Mouse (Mus musculus) kidney, embryonic 16.5 days (tissue): Measurements from ENCODE around the gene Slc12a8. TPM values are rescaled to one million over a fixed set of nuclear protein-coding genes. Genes with fewer than 3 reads are reported as not detected.

Experiments used
- ATAC-seq: fragments of 200-750 bp; cut with Nextera tagmentation; 2 replicates; pipeline ENCODE4 v1.8.0; 2017; ENCODE audit warnings: moderate TSS enrichment; ENCODE audit not compliant: low FRiP score, low TSS enrichment
- H3K27ac ChIP-seq: fragments of 300-500 bp; sonication (generic); 2 replicates; pipeline ENCODE4 v1.5.1; 2014; ENCODE audit warnings: low read length
- H3K27me3 ChIP-seq: fragments of 300-500 bp; sonication (generic); 2 replicates; pipeline ENCODE4 v1.6.1; 2014; ENCODE audit warnings: low read length, control low read depth, mixed read lengths; ENCODE audit not compliant: insufficient read depth
- H3K36me3 ChIP-seq: fragments of 300-500 bp; sonication (generic); 2 replicates; pipeline ENCODE4 v1.6.1; 2014; ENCODE audit warnings: low read length, control low read depth, mixed read lengths; ENCODE audit not compliant: insufficient read depth
- H3K4me1 ChIP-seq: fragments of 300-500 bp; sonication (generic); 2 replicates; pipeline ENCODE4 v1.6.1; 2014; ENCODE audit warnings: low read length, control low read depth, mixed read lengths; ENCODE audit not compliant: insufficient read depth
- H3K4me2 ChIP-seq: fragments of 300-500 bp; sonication (generic); replicated peaks from 2 replicates; pipeline ENCODE4 v1.6.1; 2014; ENCODE audit warnings: low read depth, low read length
- H3K4me3 ChIP-seq: fragments of 300-500 bp; sonication (generic); 2 replicates; pipeline ENCODE4 v1.5.1; 2014; ENCODE audit warnings: mild to moderate bottlenecking, low read length
- H3K9ac ChIP-seq: fragments of 300-500 bp; sonication (generic); replicated peaks from 2 replicates; pipeline ENCODE4 v1.6.1; 2014; ENCODE audit warnings: low read length
- H3K9me3 ChIP-seq: fragments of 300-500 bp; sonication (generic); 2 replicates; pipeline ENCODE4 v1.6.1; 2016; ENCODE audit warnings: low read length, control low read depth
- WGBS: fragments of 180-500 bp; shearing (Covaris S2); extraction: QIAGEN DNeasy Blood & Tissue Kit; methylation state at CpG from one replicate; pipeline ENCODE4 v1.1.7; 2014; 5-methylcytosine and 5-hydroxymethylcytosine counted together
- polyA plus RNA-seq: library from polyadenylated mRNA; unstranded; fragments of >200 nt; fragmentation: Nextera tagmentation; extraction: Ambion mirVana; gene quantifications from 2 replicates; pipeline ENCODE4 v1.2.1, GENCODE M21; 2015

Gene Slc12a8
- polyA plus RNA-seq: 0.92 and 1.0 TPM in 2 replicates

GRCm38 (mm10) chr16:33516807-33517565 lies at the start of gene Slc12a8:
TSS of gene Slc12a8 (plus strand) at chr16:33517328.
- Histone ChIP-seq H3K27me3 (no peaks in the 10 kb centered on the region), H3K9me3 (no peaks in the 10 kb centered on the region), H3K4me2 (peak within 1 kb of the TSS; percentile 78), H3K9ac (peak within 1 kb of the TSS; percentile 64), H3K36me3 (no peaks in the 10 kb centered on the region), H3K4me1 (peaks cover 20% of the 10 kb centered on the region), H3K4me3 (peak within 1 kb of the TSS; percentile 47), H3K27ac (no peak within 1 kb of the TSS; the same call in 1 of the 2 replicates)
- 6% methylated on average over 25 of the region's 27 CpGs for WGBS
- no peak; the same call in 1 of the 2 replicates for ATAC-seq

- Histone ChIP-seq H3K9ac (no peak overlapping the region), H3K4me2 (no peak overlapping the region), H3K4me1 (peaks cover 4% of the 10 kb centered on the region; the same call in 1 of the 2 replicates), H3K27ac (no peak overlapping the region), H3K4me3 (no peak overlapping the region), H3K27me3 (no peaks in the 10 kb centered on the region), H3K36me3 (peaks cover 6% of the 10 kb centered on the region), H3K9me3 (no peaks in the 10 kb centered on the region)
- WGBS: 66% methylated on average over 6 of the region's 6 CpGs
- 0 out of 2 replicates have a peak, but pooled peaks have one; percentile 23 for ATAC-seq
Measured at GRCm38 (mm10) chr16:33467451-33467850, 49.7 kb upstream of the Slc12a8 start.

- Histone ChIP-seq H3K27me3 (no peaks in the 10 kb centered on the region), H3K9ac (no peak overlapping the region), H3K9me3 (no peaks in the 10 kb centered on the region), H3K4me1 (peaks cover 4% of the 10 kb centered on the region; the same call in 1 of the 2 replicates), H3K4me3 (no peak overlapping the region), H3K27ac (no peak overlapping the region), H3K36me3 (peaks cover 14% of the 10 kb centered on the region), H3K4me2 (no peak overlapping the region)
- ATAC-seq: no peak
Measured at GRCm38 (mm10) chr16:33469973-33470372, 47.2 kb upstream of the Slc12a8 start.

GRCm38 (mm10) chr16:33474381-33474780 lies 42.7 kb upstream of the Slc12a8 start:
- Histone ChIP-seq H3K27ac (no peak overlapping the region), H3K36me3 (peaks cover 31% of the 10 kb centered on the region), H3K9me3 (no peaks in the 10 kb centered on the region), H3K4me2 (no peak overlapping the region), H3K4me3 (no peak overlapping the region), H3K27me3 (no peaks in the 10 kb centered on the region), H3K4me1 (no peaks in the 10 kb centered on the region), H3K9ac (no peak overlapping the region)
- 96% methylated on average over 6 of the region's 6 CpGs for WGBS
- no peak for ATAC-seq

GRCm38 (mm10) chr16:33479926-33480325 lies 37.2 kb upstream of the Slc12a8 start:
- Histone ChIP-seq H3K4me1 (no peaks in the 10 kb centered on the region), H3K9me3 (no peaks in the 10 kb centered on the region), H3K27me3 (no peaks in the 10 kb centered on the region), H3K27ac (no peak overlapping the region), H3K4me2 (no peak overlapping the region), H3K9ac (no peak overlapping the region), H3K4me3 (no peak overlapping the region), H3K36me3 (peaks cover 27% of the 10 kb centered on the region)
- ATAC-seq: no peak

- WGBS: 97% methylated on average over 2 of the region's 2 CpGs
Measured at GRCm38 (mm10) chr16:33481148-33481547, 36.0 kb upstream of the Slc12a8 start.

GRCm38 (mm10) chr16:33482309-33482708 lies 34.8 kb upstream of the Slc12a8 start:
- Histone ChIP-seq H3K27ac (no peak overlapping the region), H3K4me1 (no peaks in the 10 kb centered on the region), H3K4me3 (no peak overlapping the region), H3K9ac (no peak overlapping the region), H3K4me2 (no peak overlapping the region), H3K36me3 (peaks cover 23% of the 10 kb centered on the region), H3K27me3 (no peaks in the 10 kb centered on the region), H3K9me3 (no peaks in the 10 kb centered on the region)
- no peak for ATAC-seq
- 94% methylated on average over 3 of the region's 3 CpGs for WGBS

More at GRCm38 (mm10) chr16:33481148-33481547, 36.0 kb upstream of the Slc12a8 start:
- Histone ChIP-seq H3K4me1 (no peaks in the 10 kb centered on the region), H3K9me3 (no peaks in the 10 kb centered on the region), H3K27me3 (no peaks in the 10 kb centered on the region), H3K27ac (no peak overlapping the region), H3K4me3 (no peak overlapping the region), H3K4me2 (no peak overlapping the region), H3K9ac (no peak overlapping the region), H3K36me3 (peaks cover 24% of the 10 kb centered on the region)
- ATAC-seq: no peak

- Histone ChIP-seq H3K27me3 (no peaks in the 10 kb centered on the region), H3K9me3 (no peaks in the 10 kb centered on the region), H3K27ac (no peak overlapping the region), H3K9ac (no peak overlapping the region), H3K4me3 (no peak overlapping the region), H3K4me2 (no peak overlapping the region), H3K36me3 (peaks cover 21% of the 10 kb centered on the region; the same call in 1 of the 2 replicates), H3K4me1 (no peaks in the 10 kb centered on the region)
- no peak for ATAC-seq
- 83% methylated on average over 4 of the region's 4 CpGs for WGBS
Measured at GRCm38 (mm10) chr16:33487709-33488108, 29.4 kb upstream of the Slc12a8 start.

GRCm38 (mm10) chr16:33494374-33494773 lies 22.8 kb upstream of the Slc12a8 start:
- Histone ChIP-seq H3K4me1 (no peaks in the 10 kb centered on the region), H3K4me2 (no peak overlapping the region), H3K9ac (no peak overlapping the region), H3K27me3 (no peaks in the 10 kb centered on the region), H3K9me3 (no peaks in the 10 kb centered on the region), H3K27ac (no peak overlapping the region), H3K4me3 (no peak overlapping the region), H3K36me3 (peaks cover 30% of the 10 kb centered on the region)
- no peak for ATAC-seq
- 88% methylated on average over 4 of the region's 4 CpGs for WGBS

- no peak for ATAC-seq
- H3K27me3 ChIP-seq: no peaks in the 10 kb centered on the region
- H3K27ac ChIP-seq: no peak overlapping the region
- H3K4me2 ChIP-seq: no peak overlapping the region
- peaks cover 10% of the 10 kb centered on the region for H3K36me3 ChIP-seq
- no peaks in the 10 kb centered on the region for H3K4me1 ChIP-seq
- H3K4me3 ChIP-seq: no peak overlapping the region
- peaks cover 3% of the 10 kb centered on the region; the same call in 1 of the 2 replicates for H3K9me3 ChIP-seq
- 92% methylated on average over 4 of the region's 4 CpGs for WGBS
- no peak overlapping the region for H3K9ac ChIP-seq
Measured at GRCm38 (mm10) chr16:33508082-33508481, 9.0 kb upstream of the Slc12a8 start.
